Mouse (Mus musculus): ENCODE results near the gene Apol7a. TPM values are rescaled to one million over a fixed set of nuclear protein-coding genes. Genes with fewer than 3 reads are reported as not detected.
"Not testable (repeated sequence)": the region's sequence is repeated elsewhere in the genome, so short reads cannot be mapped to it uniquely, and the experiment has no call there.

Gene Apol7a
- not detected in 2 replicates for polyA plus RNA-seq (2016; fragmentation: Nextera tagmentation; extraction: Ambion mirVana)

- H3K4me1 ChIP-seq; H3K27me3 ChIP-seq (ENCODE audit: poor library complexity, severe bottlenecking): not testable (repeated sequence)
- 61% methylated on average over 9 of the region's 9 CpGs for WGBS
Measured at GRCm38 (mm10) chr15:77399027-77399426, at the start of gene Apol7a. Gene Apol7a (minus strand): TSS chr15:77399110.

DNA sequence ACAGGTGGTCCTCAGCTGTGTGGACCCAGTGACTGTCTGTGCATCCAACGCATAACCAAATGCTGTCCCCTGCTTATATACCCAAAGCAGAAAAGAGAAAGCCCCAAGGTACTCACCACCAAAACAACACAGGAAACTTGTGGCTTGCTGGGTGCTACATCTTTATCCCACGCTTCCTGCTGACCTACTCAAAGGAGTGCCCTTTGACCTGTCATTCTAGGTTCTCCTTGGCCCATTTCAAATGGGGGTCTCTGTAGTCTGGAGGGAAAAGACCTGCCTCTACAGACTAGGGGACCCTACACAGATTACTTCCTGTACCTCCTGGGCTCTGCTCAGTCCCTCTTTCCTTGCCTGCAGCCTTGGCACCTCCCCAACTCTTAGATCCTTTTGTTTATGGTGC is 48.5 kb upstream of the Apol7a start, which contains the start of gene Apol7b:
Gene Apol7b (minus strand): TSS at position 101 of the 400 bp plus-strand sequence.
- not testable (repeated sequence) for H3K9me3 ChIP-seq; H3K4me1 ChIP-seq; H3K4me3 ChIP-seq; H3K27ac ChIP-seq; DNase-seq (ENCODE audit: extremely low spot score, low spot score); H3K27me3 ChIP-seq (ENCODE audit: poor library complexity, severe bottlenecking); H3K36me3 ChIP-seq (replicated peaks)
- WGBS = 94% methylated on average over 2 of the region's 2 CpGs

More at GRCm38 (mm10) chr15:77399027-77399426, at the start of gene Apol7a:
- not testable (repeated sequence) for H3K9me3 ChIP-seq; DNase-seq (ENCODE audit: extremely low spot score, low spot score); H3K4me3 ChIP-seq; H3K27ac ChIP-seq; H3K36me3 ChIP-seq (replicated peaks)

- not testable (repeated sequence) for H3K27ac ChIP-seq; H3K4me1 ChIP-seq; H3K27me3 ChIP-seq (ENCODE audit: poor library complexity, severe bottlenecking); DNase-seq (ENCODE audit: extremely low spot score, low spot score); H3K36me3 ChIP-seq (replicated peaks); H3K4me3 ChIP-seq; H3K9me3 ChIP-seq
- 96% methylated on average over 1 of the region's 1 CpGs for WGBS
Measured at GRCm38 (mm10) chr15:77445668-77446067, 46.8 kb upstream of the Apol7a start.

GRCm38 (mm10) chr15:77444746-77445145 is 45.8 kb upstream of the Apol7a start:
- not testable (repeated sequence) for DNase-seq (ENCODE audit: extremely low spot score, low spot score); H3K27ac ChIP-seq; H3K4me3 ChIP-seq; H3K9me3 ChIP-seq; H3K4me1 ChIP-seq; H3K27me3 ChIP-seq (ENCODE audit: poor library complexity, severe bottlenecking); H3K36me3 ChIP-seq (replicated peaks)
- WGBS = 83% methylated on average over 8 of the region's 8 CpGs

DNA sequence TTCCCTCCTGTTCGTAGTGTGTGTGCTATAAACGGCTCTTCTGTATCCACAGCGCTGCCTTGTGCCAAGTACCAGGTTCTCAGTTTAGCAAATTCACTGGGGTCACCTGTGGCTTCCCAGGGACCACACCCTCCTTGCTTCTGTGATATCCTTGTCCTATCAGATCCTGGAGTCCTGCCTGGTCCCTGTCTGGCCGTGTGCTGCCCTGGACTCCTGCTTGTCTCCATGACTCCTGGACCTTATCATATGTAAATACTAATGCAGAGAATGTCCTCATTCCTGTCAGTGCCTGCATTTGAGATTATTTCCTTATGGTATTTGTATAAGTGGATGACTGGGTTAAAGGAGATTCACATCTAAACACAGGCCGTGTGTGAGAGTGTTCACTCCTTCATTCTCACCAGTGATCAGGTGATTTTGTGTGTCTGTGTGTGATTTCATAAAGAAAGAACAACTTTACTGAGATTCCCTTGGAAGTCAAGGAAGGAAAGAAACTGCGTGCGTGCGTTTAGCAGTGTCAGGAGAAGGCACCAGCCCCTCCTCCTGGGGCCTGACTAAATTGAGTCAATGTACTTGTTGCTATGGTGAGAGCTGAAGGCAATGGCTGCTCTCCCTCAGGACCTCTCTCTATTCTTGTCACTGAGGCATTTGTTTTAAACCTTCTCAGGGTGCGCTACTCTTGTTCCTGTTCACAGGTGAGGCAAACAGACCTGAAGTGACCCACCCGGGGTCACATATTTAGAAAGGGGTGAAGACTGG is 30.0 kb upstream of the Apol7a start:
- H3K27ac ChIP-seq; H3K4me1 ChIP-seq; H3K4me3 ChIP-seq; H3K36me3 ChIP-seq (replicated peaks); H3K27me3 ChIP-seq (ENCODE audit: poor library complexity, severe bottlenecking); DNase-seq (ENCODE audit: extremely low spot score, low spot score); H3K9me3 ChIP-seq: not testable (repeated sequence)
- WGBS = 82% methylated on average over 9 of the region's 10 CpGs

- WGBS = 91% methylated on average over 5 of the region's 7 CpGs
- H3K4me3 ChIP-seq = not testable (repeated sequence)
Measured at GRCm38 (mm10) chr15:77422925-77423324, 24.0 kb upstream of the Apol7a start.

GRCm38 (mm10) chr15:77419657-77420056 is 20.7 kb upstream of the Apol7a start:
- H3K27me3 ChIP-seq (ENCODE audit: poor library complexity, severe bottlenecking); H3K27ac ChIP-seq; H3K4me3 ChIP-seq; H3K4me1 ChIP-seq; H3K36me3 ChIP-seq (replicated peaks); DNase-seq (ENCODE audit: extremely low spot score, low spot score); H3K9me3 ChIP-seq: not testable (repeated sequence)
- WGBS = no CpG with 5 or more reads among the region's 3 CpGs

More at GRCm38 (mm10) chr15:77422925-77423324, 24.0 kb upstream of the Apol7a start:
- not testable (repeated sequence) for H3K9me3 ChIP-seq; H3K4me1 ChIP-seq; DNase-seq (ENCODE audit: extremely low spot score, low spot score); H3K27me3 ChIP-seq (ENCODE audit: poor library complexity, severe bottlenecking); H3K27ac ChIP-seq; H3K36me3 ChIP-seq (replicated peaks)

GRCm38 (mm10) chr15:77416655-77417333 is 17.9 kb upstream of the Apol7a start:
- not testable (repeated sequence) for H3K9me3 ChIP-seq; H3K27ac ChIP-seq; H3K27me3 ChIP-seq (ENCODE audit: poor library complexity, severe bottlenecking); DNase-seq (ENCODE audit: extremely low spot score, low spot score); H3K4me1 ChIP-seq; H3K4me3 ChIP-seq; H3K36me3 ChIP-seq (replicated peaks)
- 16% methylated on average over 5 of the region's 10 CpGs for WGBS

- H3K27me3 ChIP-seq (ENCODE audit: poor library complexity, severe bottlenecking); H3K9me3 ChIP-seq; DNase-seq (ENCODE audit: extremely low spot score, low spot score); H3K36me3 ChIP-seq (replicated peaks); H3K4me3 ChIP-seq; H3K4me1 ChIP-seq; H3K27ac ChIP-seq: not testable (repeated sequence)
- WGBS = 74% methylated on average over 2 of the region's 2 CpGs
Measured at GRCm38 (mm10) chr15:77415653-77416052, 16.7 kb upstream of the Apol7a start.

- H3K27ac ChIP-seq; H3K27me3 ChIP-seq (ENCODE audit: poor library complexity, severe bottlenecking); DNase-seq (ENCODE audit: extremely low spot score, low spot score); H3K36me3 ChIP-seq (replicated peaks); H3K4me3 ChIP-seq; H3K9me3 ChIP-seq; H3K4me1 ChIP-seq: not testable (repeated sequence)
- 41% methylated on average over 4 of the region's 4 CpGs for WGBS
Measured at GRCm38 (mm10) chr15:77412695-77413094, 13.8 kb upstream of the Apol7a start.

- not testable (repeated sequence) for H3K27me3 ChIP-seq (ENCODE audit: poor library complexity, severe bottlenecking); H3K4me1 ChIP-seq; H3K36me3 ChIP-seq (replicated peaks); H3K9me3 ChIP-seq; DNase-seq (ENCODE audit: extremely low spot score, low spot score); H3K27ac ChIP-seq; H3K4me3 ChIP-seq
- 88% methylated on average over 1 of the region's 4 CpGs for WGBS
Measured at GRCm38 (mm10) chr15:77411035-77411434, 12.1 kb upstream of the Apol7a start, which contains the start of gene Apol9a. Gene Apol9a (minus strand): TSS chr15:77411135.

DNA sequence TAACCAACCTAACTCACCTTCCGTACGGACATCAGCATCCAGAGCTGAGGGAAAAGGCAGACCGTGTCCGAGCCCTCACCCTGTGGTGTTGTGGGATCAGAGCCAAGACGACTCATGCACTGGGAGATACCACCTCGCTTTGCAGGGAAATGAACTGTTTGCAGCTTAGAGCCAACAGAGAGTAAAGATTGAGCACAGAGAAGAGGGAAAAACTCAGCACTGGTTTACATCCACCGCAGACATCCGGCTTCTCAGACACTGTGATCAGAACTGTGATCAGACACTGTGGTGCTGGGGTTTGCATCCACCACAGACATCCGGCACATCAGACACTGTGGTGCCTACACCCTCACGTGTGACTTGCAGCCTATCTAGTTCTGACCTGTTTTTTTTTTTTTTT is 7.5 kb upstream of the Apol7a start:
- H3K27ac ChIP-seq; H3K9me3 ChIP-seq; H3K4me1 ChIP-seq; H3K4me3 ChIP-seq; H3K36me3 ChIP-seq (replicated peaks); H3K27me3 ChIP-seq (ENCODE audit: poor library complexity, severe bottlenecking); DNase-seq (ENCODE audit: extremely low spot score, low spot score): not testable (repeated sequence)
- 91% methylated on average over 10 of the region's 10 CpGs for WGBS

GRCm38 (mm10) chr15:77397450-77398132 is 1.3 kb downstream of the Apol7a start:
- H3K36me3 ChIP-seq (replicated peaks); H3K9me3 ChIP-seq; H3K4me3 ChIP-seq; H3K27ac ChIP-seq; DNase-seq (ENCODE audit: extremely low spot score, low spot score); H3K27me3 ChIP-seq (ENCODE audit: poor library complexity, severe bottlenecking); H3K4me1 ChIP-seq: not testable (repeated sequence)
- 88% methylated on average over 11 of the region's 11 CpGs for WGBS
